Mouse (Mus musculus) spleen, adult 2 months (tissue): ENCODE measurements around the gene Camsap2.

Experiments used
- CTCF ChIP-seq: fragments of 200-500 bp; IDR thresholded peaks from 2 replicates; pipeline ENCODE4 v1.5.1; 2011; ENCODE audit warnings: mild to moderate bottlenecking, inconsistent platforms; ENCODE audit not compliant: insufficient read depth, insufficient read length, insufficient replicate concordance; ENCODE audit errors: extremely low read depth
- POLR2A ChIP-seq: fragments of 200-500 bp; IDR thresholded peaks from 2 replicates; pipeline ENCODE4 v1.6.1; 2011; ENCODE audit warnings: low read depth, low read length, inconsistent platforms

- TF ChIP-seq POLR2A: no peak; the same call in 1 of the 2 replicates
- no peak for TF ChIP-seq CTCF
These were observed at the start of gene Camsap2 for GRCm38 (mm10) chr1:136345454-136346372.
